Mouse (Mus musculus): ENCODE results near the gene Ksr2.
"Not testable (repeated sequence)": the region's sequence is repeated elsewhere in the genome, so short reads cannot be mapped to it uniquely, and the experiment has no call there.

Gene Ksr2

GRCm38 (mm10) chr5:117408216-117408615, 5.6 kb upstream of the Ksr2 start:
- DNase-seq (ENCODE audit: low spot score), result no peak

- no peak for DNase-seq (ENCODE audit: low spot score)
These were observed 4.4 kb upstream of the Ksr2 start for GRCm38 (mm10) chr5:117409369-117409768.

- DNase-seq (ENCODE audit: low spot score), result no peak
These were observed 811 bp downstream of the Ksr2 start for GRCm38 (mm10) chr5:117414611-117415010.

GRCm38 (mm10) chr5:117415011-117415912, 1.5 kb downstream of the Ksr2 start:
- DNase-seq (ENCODE audit: low spot score), result no peak

- DNase-seq (ENCODE audit: low spot score), result no peak
These were observed 3.6 kb downstream of the Ksr2 start for GRCm38 (mm10) chr5:117417442-117417841.

GRCm38 (mm10) chr5:117433501-117433900, 19.7 kb downstream of the Ksr2 start:
- not testable (repeated sequence) for DNase-seq (ENCODE audit: low spot score)

GRCm38 (mm10) chr5:117440261-117440660, 26.5 kb downstream of the Ksr2 start:
- no peak for DNase-seq (ENCODE audit: low spot score)

GRCm38 (mm10) chr5:117441242-117441842, 27.5 kb downstream of the Ksr2 start:
- no peak for DNase-seq (ENCODE audit: low spot score)

- no peak for DNase-seq (ENCODE audit: low spot score)
These were observed 28.5 kb downstream of the Ksr2 start for GRCm38 (mm10) chr5:117442157-117442765.

- no peak for DNase-seq (ENCODE audit: low spot score)
These were observed 29.3 kb downstream of the Ksr2 start for GRCm38 (mm10) chr5:117443141-117443540.

GRCm38 (mm10) chr5:117443902-117444301, 30.1 kb downstream of the Ksr2 start:
- DNase-seq (ENCODE audit: low spot score), result no peak

- no peak for DNase-seq (ENCODE audit: low spot score)
These were observed 33.9 kb downstream of the Ksr2 start for GRCm38 (mm10) chr5:117447698-117448097.

GRCm38 (mm10) chr5:117452013-117452412, 38.2 kb downstream of the Ksr2 start:
- DNase-seq (ENCODE audit: low spot score), result no peak

- no peak for DNase-seq (ENCODE audit: low spot score)
These were observed 41.7 kb downstream of the Ksr2 start for GRCm38 (mm10) chr5:117455546-117455945.

GRCm38 (mm10) chr5:117457121-117457520, 43.3 kb downstream of the Ksr2 start:
- no peak for DNase-seq (ENCODE audit: low spot score)

GRCm38 (mm10) chr5:117457583-117457982, 43.8 kb downstream of the Ksr2 start:
- no peak for DNase-seq (ENCODE audit: low spot score)

GRCm38 (mm10) chr5:117458899-117459298, 45.1 kb downstream of the Ksr2 start:
- DNase-seq (ENCODE audit: low spot score), result no peak

GRCm38 (mm10) chr5:117460261-117460660, 46.5 kb downstream of the Ksr2 start:
- DNase-seq (ENCODE audit: low spot score), result no peak

GRCm38 (mm10) chr5:117467052-117467451, 53.3 kb downstream of the Ksr2 start:
- no peak for DNase-seq (ENCODE audit: low spot score)

GRCm38 (mm10) chr5:117468961-117469360, 55.2 kb downstream of the Ksr2 start:
- no peak for DNase-seq (ENCODE audit: low spot score)

- DNase-seq (ENCODE audit: low spot score), result no peak
These were observed 55.8 kb downstream of the Ksr2 start for GRCm38 (mm10) chr5:117469572-117469971.

- DNase-seq (ENCODE audit: low spot score), result no peak
These were observed 67.4 kb downstream of the Ksr2 start for GRCm38 (mm10) chr5:117481162-117481561.

GRCm38 (mm10) chr5:117481586-117481985, 67.8 kb downstream of the Ksr2 start:
- DNase-seq (ENCODE audit: low spot score), result no peak

Data from ovary, adult 18-20 months (tissue).